Mouse (Mus musculus) spleen, postnatal 10 days (tissue): ENCODE data around the gene Nps.
"Not testable (repeated sequence)": the region's sequence is repeated elsewhere in the genome, so short reads cannot be mapped to it uniquely, and the experiment has no call there.

ENCODE experiments used
- DNase-seq, 2 experiments: peaks; one replicate each; pipeline ENCODE4 v3.0.0; 2021 to 2022; ENCODE audit warnings: low spot score in 2 of 2

The Nps gene

DNA sequence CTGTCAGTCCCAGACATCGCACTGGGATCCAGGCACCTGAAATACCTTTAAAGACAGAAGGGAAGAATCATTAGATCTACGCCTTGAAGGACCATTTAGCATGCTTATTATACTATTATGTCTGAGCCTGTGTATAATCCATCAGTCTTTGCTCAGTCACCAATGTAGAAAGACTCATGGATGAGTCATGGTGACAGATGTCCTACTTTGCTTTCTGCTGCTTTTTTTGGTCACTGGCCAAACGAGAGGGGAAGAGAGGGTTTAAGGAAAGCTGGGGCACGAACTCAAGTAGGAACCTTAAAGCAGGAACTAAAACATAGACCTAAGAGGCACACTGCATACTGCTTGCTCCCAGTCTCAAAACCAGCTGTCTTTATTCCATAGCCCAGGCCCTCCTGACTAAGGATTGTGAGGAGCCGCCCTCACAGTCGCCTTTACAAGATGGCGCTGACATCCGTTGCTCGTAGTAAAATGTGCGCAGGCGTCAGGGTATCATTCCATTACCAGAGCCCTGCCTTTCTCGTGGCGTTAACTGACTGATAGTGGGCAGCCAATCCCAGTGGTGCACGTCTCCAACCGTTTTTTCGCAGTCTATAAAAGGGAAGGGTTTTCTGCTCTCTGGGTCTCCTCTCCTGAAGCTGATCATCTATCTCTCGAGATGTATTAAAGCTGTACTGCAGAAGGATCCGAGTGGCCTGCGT, at the start of gene Nps:
Nps (plus strand) TSS at position 651 of the 701 bp plus-strand sequence.
- not testable (repeated sequence) for DNase-seq

DNA sequence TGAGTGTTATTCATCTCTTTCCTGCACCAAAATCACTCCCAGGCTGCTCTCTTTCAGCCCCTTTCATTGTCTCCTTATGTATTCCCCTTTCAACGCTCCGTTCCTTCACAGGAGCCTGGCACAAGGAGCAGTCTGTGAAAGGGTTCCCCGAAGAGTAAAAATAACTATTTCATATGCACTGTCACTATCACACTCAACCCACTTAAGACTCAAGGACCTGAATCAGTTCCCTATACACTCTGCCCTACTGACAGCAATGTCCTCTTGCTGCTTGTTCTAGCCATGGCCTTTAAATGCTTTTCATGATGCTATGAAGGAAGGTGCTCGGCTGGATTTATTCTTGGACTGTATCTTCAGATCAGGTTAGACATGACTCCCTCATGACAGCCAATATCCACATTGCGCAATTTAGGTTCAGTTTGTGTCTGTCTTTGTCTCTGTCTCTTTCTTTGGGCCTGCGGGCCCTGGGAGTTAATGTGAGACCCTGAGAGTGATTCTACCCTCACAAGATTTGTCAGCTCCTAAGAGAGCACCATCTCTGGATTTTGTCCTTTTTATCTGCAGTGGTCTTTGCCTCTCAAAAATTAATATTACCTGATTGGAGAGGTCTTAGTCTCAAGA, 49.4 kb upstream of the Nps start:
- no peak for DNase-seq

DNA sequence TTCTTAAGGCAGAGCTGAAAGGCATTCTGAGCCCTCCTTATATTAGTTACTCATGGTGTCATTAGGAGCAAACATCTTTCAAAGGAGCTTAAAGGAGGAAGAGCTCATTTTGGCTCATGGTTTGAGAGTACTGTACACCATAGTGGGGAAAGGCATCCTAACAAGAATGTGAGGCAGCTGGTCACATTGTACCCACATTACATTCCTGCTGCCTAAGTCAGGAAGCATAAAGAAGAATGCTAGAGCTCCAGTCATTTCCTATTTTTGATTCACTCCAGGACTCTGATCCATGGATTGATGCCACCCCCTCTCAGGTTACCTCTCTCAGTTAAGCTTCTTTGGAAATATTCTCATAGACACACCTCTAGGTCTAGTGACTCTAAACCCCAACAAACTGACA, 48.2 kb upstream of the Nps start:
- no peak for DNase-seq

DNA sequence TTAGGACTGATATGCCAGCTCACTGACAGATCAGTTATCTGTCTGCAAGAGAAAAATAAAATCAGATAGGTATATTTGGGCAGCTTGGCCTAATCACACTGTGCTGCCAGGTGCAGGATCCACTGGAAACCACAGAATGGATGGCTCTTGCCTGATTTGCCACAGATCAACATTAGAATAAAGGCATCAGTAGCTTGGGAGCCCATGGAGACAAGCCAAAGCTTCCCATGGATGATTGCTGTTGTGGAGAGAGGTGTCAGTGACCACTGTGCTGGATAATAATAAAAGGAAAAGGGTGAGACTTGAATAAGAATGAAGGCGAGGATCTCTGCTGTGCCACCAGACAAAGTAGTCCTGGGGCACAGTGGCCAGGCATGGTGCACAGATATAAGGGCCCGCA, 47.7 kb upstream of the Nps start:
- no peak for DNase-seq

DNA sequence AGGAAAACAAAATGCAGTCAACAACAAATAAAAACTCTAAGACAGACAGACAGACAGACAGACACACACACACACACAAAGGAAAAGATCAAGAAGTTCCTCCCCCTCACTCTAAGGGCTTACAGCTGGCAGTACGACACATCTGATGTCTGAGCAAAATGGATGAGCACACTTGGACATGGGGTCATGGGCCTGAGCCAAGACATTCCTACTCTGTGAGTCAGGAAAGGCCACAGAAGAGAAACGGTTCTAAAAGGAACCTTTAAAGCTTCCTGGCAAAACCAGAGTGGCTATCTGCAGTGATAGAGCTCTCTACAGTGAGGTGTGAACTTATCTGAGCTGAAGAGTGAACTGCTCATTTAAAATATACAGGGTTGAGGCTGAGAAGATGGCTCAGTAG, 46.0 kb upstream of the Nps start:
- DNase-seq: no peak

DNA sequence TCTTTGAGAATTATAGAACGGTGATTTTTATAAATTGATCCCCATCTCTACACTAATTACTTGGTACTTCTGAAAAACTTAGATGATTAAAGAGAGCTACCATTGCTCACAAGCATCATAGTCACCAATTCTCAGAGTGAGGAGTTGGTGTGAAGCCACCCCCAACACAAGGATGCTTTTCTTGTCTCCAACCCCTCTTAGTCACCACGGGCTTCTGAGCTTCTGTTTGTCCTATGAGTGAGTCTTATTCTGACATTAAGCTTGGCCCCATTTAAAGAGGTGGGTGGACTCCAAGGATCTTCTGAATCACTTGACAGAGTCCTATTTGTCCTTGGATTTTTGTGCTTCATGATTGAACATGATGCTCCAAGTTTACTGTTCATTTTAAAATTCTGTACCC, 37.0 kb upstream of the Nps start:
- DNase-seq: no peak

DNA sequence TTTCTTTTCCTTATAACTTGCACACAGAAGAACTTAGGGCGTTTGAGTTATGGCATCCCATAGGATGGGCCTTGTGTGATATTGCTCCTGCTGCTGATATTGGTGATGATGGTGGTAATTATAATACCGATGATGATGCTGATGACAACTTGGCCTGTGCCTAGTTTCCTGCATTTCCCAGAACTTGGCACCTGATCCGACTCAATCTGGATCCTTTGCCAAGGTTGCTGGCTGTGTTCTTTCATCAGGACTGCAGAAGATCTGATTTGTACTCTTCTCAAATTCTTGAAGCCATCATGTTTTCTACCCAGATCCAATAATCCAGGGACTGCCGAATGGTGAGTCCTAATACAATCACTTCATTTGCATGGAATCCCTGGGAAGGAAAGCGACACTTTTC, 32.5 kb upstream of the Nps start:
- DNase-seq: no peak

DNA sequence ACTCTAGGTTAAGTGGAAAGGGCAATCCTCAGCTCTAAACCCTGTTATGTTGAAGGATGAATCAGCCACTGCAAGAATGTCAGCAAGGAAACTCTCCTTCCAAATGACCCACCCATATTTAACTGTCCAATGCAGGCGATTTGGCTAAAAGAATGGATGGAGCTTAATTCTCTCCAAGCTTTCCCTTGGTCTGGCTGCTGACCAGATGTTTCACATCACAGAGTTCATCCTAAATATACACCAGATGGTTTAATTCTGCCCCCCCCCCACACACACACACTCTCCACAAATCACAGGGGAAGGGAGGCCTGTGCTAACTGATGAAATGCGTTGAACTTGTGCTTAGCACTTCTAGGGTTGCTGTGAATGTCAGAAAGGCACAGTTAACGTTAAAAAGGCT, 21.4 kb upstream of the Nps start:
- DNase-seq: no peak

DNA sequence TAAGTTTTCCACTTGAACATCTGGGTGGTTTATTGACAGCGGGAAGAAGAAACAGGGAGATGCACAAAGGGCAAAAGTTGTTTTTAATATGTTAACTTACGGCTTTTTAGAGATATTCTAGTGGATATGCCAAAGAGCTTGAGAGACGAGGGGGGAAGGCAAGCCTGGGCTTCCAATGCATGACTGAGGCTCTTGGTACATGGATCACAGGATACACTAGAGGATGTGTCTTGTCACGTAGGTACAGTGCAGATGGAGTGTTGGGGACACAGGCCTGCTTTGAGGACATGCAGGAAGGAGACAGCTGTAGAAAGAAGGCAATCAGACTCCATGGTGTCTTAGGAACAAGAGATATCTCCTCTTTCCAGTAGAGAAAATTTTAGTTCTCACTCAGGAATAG, 19.1 kb upstream of the Nps start:
- no peak for DNase-seq

DNA sequence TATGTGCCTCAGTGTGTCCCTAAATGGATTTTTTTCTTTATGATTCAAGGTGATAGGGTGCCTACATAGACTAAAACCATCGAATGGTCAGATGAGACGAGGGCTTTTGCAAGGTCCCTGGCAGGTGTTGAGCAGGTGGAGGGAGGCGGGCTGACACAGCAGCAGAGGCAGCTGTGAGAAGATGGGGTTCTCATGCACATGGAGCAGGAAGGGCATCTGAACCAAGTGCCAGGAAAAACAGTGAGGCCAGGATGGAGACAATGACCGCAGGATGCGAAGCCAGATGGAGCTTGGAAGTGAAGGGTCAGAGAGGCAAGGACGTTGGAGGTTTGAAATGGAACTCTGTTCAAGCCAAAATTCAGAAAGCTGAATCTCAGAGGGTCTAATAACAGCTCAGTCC, 18.5 kb upstream of the Nps start:
- DNase-seq: no peak

DNA sequence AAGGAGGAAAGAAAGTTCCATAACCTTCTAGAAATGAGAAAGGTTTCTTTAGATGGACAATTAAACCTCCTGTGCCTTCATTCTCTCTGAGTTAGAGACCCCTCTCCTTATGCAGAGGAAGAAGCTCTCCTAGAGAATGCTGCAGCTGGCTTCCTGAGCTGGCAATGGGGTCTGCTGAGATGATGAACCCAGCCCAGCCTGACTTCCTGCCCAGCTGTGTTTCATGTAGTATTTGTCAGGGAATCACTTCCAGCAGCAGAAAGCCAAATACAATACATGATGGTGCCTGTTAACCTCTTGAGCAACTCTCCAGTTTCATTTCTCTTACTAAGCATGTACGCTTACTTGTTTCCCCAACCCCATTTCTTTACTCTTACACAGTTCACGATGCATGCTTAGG, 17.9 kb upstream of the Nps start:
- DNase-seq: no peak

DNA sequence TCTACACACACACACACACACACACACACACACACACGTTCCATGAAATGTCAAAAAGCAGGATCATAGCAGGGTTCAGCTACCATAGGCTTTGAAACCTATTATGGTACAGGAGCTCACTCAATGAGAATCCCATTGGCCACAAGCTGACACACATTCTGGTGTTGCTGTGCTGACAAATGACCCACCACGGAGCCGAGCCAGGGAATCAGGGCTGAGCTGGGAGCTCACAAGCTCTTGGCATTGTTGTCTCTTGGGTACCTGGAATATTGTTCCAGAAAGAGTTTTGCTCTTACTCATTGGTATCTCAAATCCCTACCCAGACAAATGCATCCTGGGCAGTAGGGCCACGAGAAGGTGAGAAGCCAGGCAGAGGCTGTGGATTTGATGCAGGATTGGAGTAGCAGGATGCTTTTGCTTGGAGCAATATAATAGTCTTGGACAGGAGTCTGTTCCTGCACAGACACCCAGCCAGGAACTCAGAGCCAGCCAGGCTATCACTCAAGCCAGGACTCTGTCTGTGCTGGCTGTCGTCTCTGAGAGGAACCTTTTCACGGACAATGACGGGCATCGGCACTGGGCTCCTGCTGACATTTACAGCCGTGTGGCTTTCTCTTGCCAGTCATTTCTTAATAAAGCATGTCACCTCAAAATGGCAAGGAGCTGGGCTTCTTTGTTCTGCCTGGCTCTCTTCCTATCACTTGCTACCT, 14.2 kb upstream of the Nps start:
- DNase-seq: no peak

DNA sequence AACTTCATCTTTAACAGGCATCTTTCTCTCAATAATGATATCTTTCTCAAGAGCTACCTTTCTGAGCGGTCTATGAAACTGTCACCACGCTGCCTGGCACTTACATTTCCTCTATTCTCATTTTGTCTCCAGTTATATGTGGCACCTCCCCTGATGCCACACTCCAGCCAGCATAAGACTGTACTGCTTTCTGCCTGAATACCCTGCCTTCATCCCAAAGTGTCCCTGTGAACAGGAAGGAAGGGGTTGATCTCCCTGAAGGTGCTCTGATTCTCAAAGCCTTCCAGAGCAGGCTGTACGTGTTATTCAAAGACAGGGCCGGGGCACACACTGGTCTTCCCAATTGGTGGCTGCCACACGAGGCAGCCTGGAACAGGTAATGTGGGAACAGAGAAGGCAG, 12.1 kb upstream of the Nps start:
- no peak for DNase-seq

DNA sequence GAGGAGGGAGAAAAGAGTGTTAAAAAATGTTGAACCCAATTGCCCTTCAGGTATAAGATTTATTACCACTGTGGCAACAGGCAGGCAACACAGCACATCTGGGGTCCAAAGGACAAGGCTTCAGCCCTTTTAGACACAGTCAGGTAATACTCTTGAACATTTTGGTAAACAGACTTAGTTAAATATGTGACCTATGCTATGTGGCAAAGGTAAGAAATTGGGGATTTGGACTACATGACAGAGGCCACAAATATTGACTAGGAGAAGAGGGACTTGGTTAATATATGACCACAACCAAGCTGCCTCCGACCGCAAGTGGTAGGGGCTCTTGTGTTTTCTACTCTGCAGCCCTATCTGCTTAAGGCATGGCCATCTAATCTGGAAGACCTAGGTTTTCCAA, 5.3 kb upstream of the Nps start:
- no peak for DNase-seq

DNA sequence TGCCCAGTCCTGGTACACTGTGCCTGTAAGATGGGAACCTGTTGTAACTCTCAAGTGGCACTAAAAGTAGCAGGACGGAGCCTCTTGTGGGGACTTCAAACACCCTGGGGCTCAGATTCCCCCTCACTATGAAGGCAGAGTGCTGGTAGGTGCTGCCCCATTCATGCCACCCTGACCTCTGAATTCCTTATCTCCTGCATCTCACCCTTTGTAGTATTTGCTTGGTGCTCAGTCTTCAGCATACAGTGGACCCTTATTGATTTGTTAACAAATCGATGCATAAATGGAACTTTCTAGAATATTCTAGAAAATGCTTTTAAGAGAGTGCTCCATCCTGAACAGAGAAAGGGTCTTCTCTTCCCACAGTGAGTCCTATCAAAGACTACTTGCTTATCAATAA, 4.1 kb upstream of the Nps start:
- DNase-seq: no peak

DNA sequence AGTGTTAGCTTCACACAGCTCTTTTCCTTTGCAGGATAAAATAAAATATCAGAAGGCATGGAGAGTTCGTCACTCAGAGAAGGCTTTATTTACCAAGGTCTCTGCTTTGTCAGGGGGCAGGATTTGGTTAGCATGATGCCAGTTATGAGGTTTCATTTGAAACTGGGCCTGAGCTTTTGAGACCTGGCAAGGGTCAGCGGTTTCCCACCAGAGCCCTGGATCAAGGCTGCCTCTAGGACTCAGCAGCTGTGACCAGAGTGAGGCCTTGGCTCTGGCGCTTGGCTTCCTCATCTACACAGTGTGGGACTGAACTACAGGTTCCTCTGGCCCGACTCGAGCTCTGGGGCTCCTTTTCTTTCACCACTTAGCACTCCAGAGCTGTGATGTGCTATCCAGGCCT, 12.5 kb downstream of the Nps start:
- no peak for DNase-seq

DNA sequence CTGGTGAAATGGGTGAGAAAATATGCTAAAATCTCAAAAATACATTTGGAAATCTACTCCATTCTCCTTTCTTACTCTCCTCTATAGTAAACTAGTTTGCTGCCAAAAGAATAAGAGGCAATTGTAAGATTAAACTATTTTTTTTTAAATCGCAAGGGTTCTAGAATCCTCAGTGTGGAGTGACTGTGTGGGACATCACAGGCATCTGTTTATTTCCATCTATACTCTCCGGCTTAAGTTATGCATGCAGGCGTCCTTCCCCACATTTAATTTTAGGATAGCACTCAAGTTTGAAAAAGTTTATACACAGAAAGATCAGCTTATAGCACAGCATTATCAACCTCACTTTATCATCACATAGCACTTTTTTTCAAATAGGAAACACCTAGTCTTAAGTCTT, 24.7 kb downstream of the Nps start:
- DNase-seq: no peak

DNA sequence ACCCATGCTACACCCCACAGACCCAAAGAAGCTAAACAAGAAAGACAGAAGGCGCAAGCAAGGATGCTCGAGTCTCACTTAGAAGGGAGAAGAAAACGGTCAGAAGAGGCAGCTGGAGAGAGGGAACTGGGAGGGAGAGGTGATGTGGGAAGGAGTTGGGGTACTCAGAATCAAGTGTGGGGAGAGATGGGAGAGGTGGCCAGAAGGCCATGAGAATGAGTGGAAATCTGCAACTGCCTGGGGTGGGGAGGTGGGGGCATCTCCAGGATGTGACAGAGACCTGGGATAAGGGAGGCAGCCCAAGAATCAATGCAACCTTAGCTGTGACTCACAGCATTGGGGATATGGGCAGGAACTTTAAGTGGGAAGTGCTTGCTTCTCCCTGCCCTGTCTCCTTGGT, 31.5 kb downstream of the Nps start:
- no peak for DNase-seq

DNA sequence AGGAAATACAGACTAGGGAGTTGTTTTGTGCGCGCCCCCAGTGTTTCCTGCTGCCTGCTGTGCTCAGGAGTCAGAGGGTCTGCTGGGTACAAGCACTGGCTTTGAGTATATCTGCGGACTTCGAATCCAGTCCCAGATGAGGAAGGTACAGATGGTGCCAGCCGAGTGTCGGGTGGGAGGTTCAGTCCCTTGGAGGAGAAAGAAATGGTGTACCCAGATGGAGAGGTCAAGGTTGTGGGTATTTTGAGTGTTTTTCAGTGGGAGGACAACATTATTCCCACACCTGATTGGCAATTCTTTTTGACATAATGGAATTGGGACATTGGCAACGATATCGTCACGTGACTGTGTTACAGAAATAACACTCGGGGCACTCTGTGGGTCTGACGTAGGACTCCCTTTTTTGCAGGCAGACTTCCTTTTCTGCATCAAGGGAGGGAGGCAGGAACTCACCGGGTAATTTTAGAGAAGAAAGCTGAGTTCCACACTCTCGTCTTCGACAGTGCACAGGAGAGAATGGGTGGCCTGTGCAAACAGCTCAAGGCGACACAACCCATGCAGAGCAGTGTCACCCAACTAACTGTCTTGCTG, 33.2 kb downstream of the Nps start:
- DNase-seq: no peak

DNA sequence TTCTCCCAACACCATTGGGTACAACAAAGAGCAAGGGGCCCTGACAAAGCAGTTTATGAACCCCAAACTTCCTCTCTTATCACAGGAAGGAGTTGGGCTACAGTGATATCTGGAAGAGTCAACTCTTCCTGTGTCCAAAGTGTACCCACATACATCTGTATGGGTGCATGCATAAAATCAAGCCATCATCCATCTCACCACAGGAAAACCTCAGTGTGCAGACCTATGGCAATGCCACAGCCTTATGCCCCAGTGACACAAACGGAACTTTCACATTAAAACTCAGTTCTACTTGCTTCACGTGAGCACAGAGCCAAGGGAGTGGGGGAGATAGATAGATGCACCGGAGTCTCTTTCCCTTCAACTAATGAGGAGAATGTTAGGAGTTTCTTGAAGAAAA, 36.0 kb downstream of the Nps start:
- DNase-seq: no peak

DNA sequence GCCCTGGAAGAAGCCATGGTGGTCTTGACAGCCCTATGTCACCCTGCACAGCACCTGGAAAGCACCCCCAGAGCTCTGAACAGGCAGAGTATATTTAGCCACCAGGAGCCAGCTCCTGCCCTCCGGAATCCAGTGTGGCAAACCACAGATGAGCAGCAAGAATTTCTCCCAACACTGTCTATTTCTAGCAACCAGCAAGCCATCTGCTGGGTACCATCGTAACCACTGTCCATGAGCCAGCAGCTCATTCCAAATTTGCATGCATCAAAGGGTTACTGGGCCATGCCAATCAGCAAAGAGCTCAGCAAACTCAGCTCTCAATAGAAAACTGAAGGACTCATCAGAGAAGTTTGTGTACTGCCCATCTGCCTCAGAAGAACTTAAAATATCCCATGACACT, 46.0 kb downstream of the Nps start:
- no peak for DNase-seq
